Mouse (Mus musculus) cerebellum, postnatal 14 days (tissue): Measurements from ENCODE around the gene Nkx1-2.

ENCODE experiments used
- DNase-seq, 2 experiments: peaks; one replicate each; pipeline ENCODE4 v3.0.0; 2021; ENCODE audit warnings: mixed read lengths in 2 of 2

The Nkx1-2 gene

DNA sequence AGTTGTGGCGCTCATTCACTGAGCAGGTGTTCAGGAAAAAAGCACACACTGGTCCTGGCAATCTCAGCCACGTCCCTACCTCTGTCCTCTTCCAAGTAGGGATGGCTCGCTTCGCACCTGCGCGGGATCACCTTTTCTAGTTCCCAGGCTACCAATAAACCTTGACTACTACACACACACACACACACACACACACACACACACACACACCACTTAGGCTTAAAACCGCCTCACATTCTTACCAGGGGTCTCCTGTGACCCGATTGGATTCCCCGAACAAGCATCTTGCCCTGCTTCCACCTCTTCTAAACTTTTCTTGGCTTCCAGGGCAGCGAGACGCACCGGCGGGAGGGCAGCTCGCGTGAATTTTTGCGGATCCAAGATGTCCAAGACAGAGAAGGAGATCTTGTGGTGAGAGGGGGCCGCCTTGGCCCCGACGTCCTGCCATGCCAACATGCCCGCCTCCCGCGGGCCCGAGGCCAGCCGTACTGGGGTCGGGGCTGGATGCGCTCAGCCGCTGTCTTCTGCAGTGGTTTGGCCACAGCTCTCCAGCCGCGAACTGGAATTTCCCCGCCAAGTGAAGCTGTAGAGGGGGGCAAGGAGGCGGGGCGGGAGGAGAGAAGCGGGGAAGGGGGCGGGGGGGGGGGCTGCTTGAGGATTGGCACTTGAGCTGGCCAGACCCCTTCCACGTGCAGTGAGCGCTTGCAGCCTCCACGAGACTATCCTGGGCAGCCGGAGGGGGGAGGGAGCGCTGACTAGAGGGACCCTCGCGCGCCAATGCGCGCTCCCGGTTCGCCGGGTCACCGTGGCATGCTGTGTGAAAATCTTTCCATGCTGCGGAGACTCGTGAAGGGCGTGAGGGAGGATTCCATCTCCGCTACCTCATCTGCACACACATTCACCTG, at the start of gene Nkx1-2:
TSS of gene Nkx1-2 (minus strand) at position 567 of the 905 bp plus-strand sequence.
- DNase-seq: no peak

GRCm38 (mm10) chr7:132646514-132646913, 47.1 kb upstream of the Nkx1-2 start:
- DNase-seq: no peak

DNA sequence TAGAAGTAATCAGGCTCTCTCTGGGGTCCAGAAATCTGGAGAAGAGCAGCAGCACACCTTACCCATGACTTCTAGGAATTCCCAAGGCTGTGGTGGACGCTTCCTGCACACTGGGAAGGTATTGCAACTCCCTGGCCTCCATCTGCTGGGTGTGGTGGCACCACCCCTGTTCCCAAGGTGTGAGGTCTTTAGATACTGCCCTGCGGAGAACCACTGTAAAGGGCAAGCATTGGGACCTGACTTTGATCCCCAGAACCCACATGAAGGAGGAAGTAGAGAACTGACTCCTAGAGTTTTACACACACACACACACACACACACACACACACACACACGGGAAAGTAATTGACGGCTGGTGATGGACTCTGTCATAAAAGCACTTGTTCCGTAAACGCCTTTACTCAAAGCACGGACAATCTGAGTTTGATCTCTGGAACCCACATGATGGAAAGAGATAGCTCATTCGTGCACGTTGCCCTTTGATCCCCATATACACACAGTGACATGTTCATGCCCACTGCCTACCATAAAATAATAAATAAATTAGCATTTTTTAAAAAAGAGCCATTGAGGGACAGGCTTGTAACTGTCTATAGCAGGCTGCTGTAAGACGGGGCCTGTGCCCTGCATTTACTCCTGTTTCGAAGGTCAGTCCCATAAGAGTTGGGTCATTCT, 45.3 kb upstream of the Nkx1-2 start:
- DNase-seq: no peak

DNA sequence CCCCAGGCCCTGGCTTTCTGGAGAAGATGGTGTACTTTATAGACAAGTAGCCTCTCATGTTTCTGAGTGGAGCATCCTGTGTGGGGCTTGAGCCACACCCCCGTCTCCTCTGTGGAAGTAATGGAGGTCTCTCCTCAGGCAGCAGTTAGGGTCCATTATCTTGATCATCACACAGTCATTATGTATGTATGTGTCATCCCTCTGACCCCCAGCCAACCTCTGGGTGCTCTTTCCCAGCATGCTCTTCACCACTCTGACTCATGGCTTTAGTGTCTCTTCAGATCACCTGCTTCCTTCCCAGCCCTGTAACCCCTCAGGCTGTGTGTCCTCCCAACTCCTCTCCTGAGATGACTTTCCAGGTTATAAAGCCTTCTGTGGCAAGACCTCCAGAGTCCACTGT, 42.2 kb upstream of the Nkx1-2 start:
- DNase-seq: no peak

DNA sequence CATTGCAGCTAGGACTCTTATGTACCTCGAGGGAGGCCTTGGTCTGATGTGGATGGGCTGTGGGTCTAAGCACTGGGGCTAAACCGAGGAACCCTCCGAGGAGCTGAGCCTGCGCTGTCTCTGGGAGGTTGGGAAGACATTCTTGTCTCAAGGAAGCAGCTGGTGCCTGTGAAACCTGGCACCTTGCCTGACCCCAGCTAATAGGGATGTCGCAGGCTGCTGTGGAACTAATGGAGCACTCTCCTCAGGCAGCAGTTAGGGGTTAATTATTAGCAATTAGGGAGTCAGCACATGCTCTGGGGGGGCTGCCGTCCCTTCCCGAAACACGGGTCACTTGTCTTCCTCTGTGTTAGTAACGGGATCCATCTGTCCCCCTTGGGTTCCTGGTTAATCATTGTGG, 41.5 kb upstream of the Nkx1-2 start:
- peak; percentile 55 to 73 for DNase-seq

GRCm38 (mm10) chr7:132638446-132639087, 39.1 kb upstream of the Nkx1-2 start:
- DNase-seq: peak; percentile 76 to 81

DNA sequence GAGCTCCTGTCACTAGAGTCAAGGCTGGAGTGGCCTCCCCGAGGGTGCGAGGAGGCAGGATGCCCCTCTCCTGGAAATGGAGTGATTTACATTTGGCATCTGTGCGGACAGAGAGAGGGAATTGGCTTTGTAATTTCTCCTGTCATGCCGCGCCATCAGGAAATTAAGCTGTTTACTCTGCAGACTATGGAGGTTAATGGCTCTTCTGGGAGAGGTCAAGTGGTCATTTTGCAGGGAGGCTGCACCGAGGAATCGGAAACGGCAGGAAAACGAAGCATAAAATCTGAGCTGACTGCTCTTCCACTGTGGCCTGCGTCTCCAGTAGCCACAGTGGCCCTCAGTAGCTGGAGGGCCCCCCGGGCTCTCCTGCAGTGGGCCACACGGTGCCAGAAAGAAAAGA, 37.9 kb upstream of the Nkx1-2 start:
- no peak for DNase-seq

GRCm38 (mm10) chr7:132631313-132631712, 31.9 kb upstream of the Nkx1-2 start:
- peak; percentile 37 to 63 for DNase-seq

- DNase-seq: no peak
Measured at GRCm38 (mm10) chr7:132627448-132627847, 28.0 kb upstream of the Nkx1-2 start.

GRCm38 (mm10) chr7:132626174-132626573, 26.7 kb upstream of the Nkx1-2 start:
- no peak for DNase-seq

DNA sequence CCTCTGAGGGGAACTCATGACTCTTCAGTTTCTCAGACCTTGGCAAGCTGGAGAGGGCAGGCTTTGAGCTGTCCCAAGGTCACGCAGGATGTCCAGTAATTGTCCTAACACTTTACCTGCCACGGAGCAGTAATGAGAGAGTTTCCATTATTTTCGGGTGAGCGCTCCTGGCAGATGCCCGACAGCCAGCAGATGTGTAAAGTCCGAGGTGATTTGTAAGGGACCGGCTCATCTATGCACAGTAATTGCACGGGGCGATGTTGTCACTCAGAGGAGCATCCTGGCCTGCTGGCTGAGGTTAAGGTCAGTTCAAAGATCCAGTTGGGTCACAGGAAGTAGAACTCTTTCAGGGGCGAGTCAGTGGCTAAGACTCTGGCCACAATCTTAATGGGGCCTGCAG, 24.7 kb upstream of the Nkx1-2 start:
- no peak for DNase-seq

GRCm38 (mm10) chr7:132619975-132620918, 20.8 kb upstream of the Nkx1-2 start:
- no peak for DNase-seq

- DNase-seq: no peak
Measured at GRCm38 (mm10) chr7:132619549-132619948, 20.1 kb upstream of the Nkx1-2 start.

GRCm38 (mm10) chr7:132617021-132617564, 17.7 kb upstream of the Nkx1-2 start:
- DNase-seq: no peak

- DNase-seq: no peak
Measured at GRCm38 (mm10) chr7:132616391-132616790, 17.0 kb upstream of the Nkx1-2 start.

DNA sequence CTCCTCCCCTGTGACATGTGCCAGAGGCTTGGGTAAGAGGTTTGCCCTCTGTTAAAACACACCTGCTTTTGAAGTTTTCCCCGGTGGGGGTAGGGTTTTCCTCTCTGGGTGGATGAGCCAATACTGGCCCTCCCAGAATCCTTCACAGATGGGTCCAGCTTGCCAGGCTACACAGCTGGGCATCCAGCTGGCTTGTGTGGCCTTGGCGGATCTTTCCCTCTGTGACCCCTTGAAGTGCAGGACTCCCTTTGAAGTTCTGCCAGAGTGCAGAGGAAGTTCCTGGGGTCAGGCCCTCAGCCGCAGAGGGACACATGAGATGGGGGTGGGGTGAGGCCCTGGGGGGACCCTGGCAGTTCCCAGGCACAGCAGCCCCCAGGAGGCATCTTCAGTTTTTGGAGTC, 15.9 kb upstream of the Nkx1-2 start:
- no peak for DNase-seq

GRCm38 (mm10) chr7:132611530-132611929, 12.1 kb upstream of the Nkx1-2 start:
- DNase-seq: no peak

DNA sequence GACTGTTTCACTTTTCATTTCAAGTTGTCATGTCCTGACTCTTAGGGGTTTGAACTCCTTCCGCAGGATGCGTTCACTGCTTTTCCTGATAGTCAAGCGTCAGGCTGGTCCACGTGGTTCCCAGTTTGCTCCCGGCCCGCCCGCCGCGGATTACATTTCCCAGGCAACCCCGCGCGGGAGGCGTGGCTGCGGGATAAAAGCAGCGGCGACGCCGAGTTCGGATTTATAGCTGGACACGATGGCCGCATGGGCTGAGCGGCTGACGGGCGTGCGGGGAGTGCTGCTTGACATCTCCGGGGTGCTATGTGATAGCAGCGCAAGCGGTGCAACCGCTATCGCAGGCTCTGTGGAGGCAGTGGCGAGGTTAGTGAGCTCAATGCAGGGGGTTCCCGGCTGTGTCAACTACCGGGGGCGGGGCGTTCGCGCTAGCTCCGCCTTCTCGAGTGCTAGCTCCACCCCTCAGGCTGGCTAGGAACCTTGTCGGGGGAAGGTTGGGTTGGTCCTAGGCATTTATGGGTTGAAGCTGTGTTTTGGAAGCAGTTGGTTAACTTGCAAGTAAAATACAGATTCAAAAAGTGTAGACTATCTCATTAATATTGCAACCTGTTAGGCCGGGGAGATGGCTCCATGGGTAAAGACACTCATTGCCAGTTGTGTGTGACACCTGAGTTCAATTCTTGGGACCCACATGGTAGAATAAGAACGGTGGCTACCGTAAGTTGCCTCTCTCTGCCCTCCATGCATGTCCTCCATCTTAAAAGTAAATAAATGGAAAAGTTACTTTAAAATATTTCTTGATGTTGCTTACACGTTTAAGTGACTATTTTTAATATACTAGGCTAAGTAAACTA, 11.3 kb upstream of the Nkx1-2 start, which contains the start of gene Lhpp:
TSS of gene Lhpp (plus strand) at position 171 of the 851 bp plus-strand sequence.
- DNase-seq: peak; percentile 63 to 71

- peak in 1 of 2 experiments; percentile 77 for DNase-seq
Measured at GRCm38 (mm10) chr7:132608316-132609020, 9.0 kb upstream of the Nkx1-2 start.

DNA sequence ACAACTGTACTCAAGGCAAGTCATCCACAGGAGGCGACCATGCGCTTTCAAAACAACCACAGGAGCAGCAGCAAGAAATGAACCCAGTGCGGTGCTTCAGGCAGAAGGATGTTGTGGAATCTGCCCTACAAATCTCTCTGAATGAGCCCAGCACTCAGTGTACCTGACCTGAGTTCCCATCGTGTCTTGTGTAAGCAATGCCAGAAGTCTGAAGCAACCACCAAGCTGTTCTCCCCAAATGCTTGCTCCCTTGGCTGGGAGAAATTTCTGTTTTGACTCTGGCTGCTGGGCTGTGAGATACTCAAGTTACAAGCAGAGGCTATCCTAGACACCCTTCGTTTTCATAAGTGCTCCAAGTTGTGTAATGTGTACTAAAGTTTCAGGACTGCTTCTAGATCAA, 6.3 kb upstream of the Nkx1-2 start:
- DNase-seq: no peak
